8 mouse cellular contexts compared by ENCODE assay signal in genomic region chr3:20155476-20155875, GRCm38 (mm10). TPM values are rescaled to one million over a fixed set of nuclear protein-coding genes. Genes with fewer than 3 reads are reported as not detected.
DNase-seq lines count a peak whose midpoint lies in the region; ATAC-seq and TF ChIP-seq lines count a peak whose summit lies in the region.

No protein-coding gene starts in this region.

- H3K79me2 ChIP-seq in heart, adult 2 months (replicated peaks; ENCODE audit: control insufficient read depth, insufficient read depth, low read length) = peaks cover 4% of the 10 kb centered on the region

- no peak for TF ChIP-seq CTCF in heart, adult 2 months (IDR thresholded peaks at IDR 0.05)
- no peak for TF ChIP-seq CTCF in bone marrow macrophage, adult 2 months (IDR thresholded peaks at IDR 0.05; ENCODE audit: low read depth, low read length)

- TF ChIP-seq EP300 in heart, adult 2 months (IDR thresholded peaks at IDR 0.05; ENCODE audit: insufficient read depth, low read depth, low read length) = no peak

- peak overlapping the region; percentile 87 for H3K4me3 ChIP-seq in heart, embryonic 11.5 days (ENCODE audit: low read depth, low read length)
- no peak overlapping the region; the same call in 1 of the 2 replicates for H3K4me3 ChIP-seq in heart, adult 2 months
- H3K4me3 ChIP-seq in bone marrow macrophage, adult 2 months (ENCODE audit: insufficient read depth, low read length) = peak overlapping the region; percentile 69; the same call in 1 of the 2 replicates
- peak overlapping the region; percentile 59 for H3K4me3 ChIP-seq in hindbrain, embryonic 16.5 days (ENCODE audit: low read length)
- peak overlapping the region; percentile 84 for H3K4me3 ChIP-seq in midbrain, embryonic 10.5 days

- intact Hi-C loops in heart, adult 2 months (cut with DNase I) = loop anchor here (10.0 kb wide), 2 partner anchors 121 to 531 kb away; partner anchors contain the start of genes 1700064H15Rik and Hps3

- H3K4me2 ChIP-seq in heart, embryonic 11.5 days = peak overlapping the region; percentile 63
- H3K4me2 ChIP-seq in hindbrain, embryonic 16.5 days (ENCODE audit: low read length) = peak overlapping the region; percentile 93

- no peak overlapping the region for H3K27ac ChIP-seq in heart, embryonic 11.5 days (ENCODE audit: low read depth, low read length)
- no peak overlapping the region; the same call in 1 of the 2 replicates for H3K27ac ChIP-seq in heart, adult 2 months
- 0 out of 2 replicates have a peak overlapping the region, but pooled peaks have one; percentile 43 for H3K27ac ChIP-seq in bone marrow macrophage, adult 2 months (ENCODE audit: insufficient read depth, low read depth, low read length)
- no peak overlapping the region for H3K27ac ChIP-seq in hindbrain, embryonic 16.5 days (ENCODE audit: low read depth, low read length)
- no peak overlapping the region for H3K27ac ChIP-seq in midbrain, embryonic 10.5 days (replicated peaks)

- H3K4me1 ChIP-seq in heart, embryonic 11.5 days (ENCODE audit: control insufficient read depth, insufficient read depth, low read length) = no peaks in the 10 kb centered on the region; the same call in 1 of the 2 replicates
- H3K4me1 ChIP-seq in heart, adult 2 months (ENCODE audit: control insufficient read depth, insufficient read depth, low read length) = peaks cover 3% of the 10 kb centered on the region
- H3K4me1 ChIP-seq in bone marrow macrophage, adult 2 months (ENCODE audit: control insufficient read depth, insufficient read depth, low read length) = peaks cover 14% of the 10 kb centered on the region
- peaks cover 9% of the 10 kb centered on the region for H3K4me1 ChIP-seq in hindbrain, embryonic 16.5 days (ENCODE audit: control insufficient read depth, insufficient read depth, low read depth, low read length)
- peaks cover 15% of the 10 kb centered on the region; the same call in 1 of the 2 replicates for H3K4me1 ChIP-seq in midbrain, embryonic 10.5 days

- H3K36me3 ChIP-seq in heart, embryonic 11.5 days (ENCODE audit: control insufficient read depth, insufficient read depth, low read length) = 0 out of 2 replicates have a peak, but pooled peaks cover 4% of the 10 kb centered on the region
- peaks cover 4% of the 10 kb centered on the region for H3K36me3 ChIP-seq in heart, adult 2 months (ENCODE audit: control insufficient read depth, insufficient read depth, low read length)
- no peaks in the 10 kb centered on the region for H3K36me3 ChIP-seq in hindbrain, embryonic 16.5 days (ENCODE audit: control insufficient read depth, insufficient read depth, low read length)
- peaks cover under 1% of the 10 kb centered on the region; the same call in 1 of the 2 replicates for H3K36me3 ChIP-seq in midbrain, embryonic 10.5 days

- H3K9ac ChIP-seq in heart, embryonic 11.5 days (ENCODE audit: low read depth, low read length) = peak overlapping the region; percentile 97
- no peak overlapping the region for H3K9ac ChIP-seq in heart, adult 2 months (ENCODE audit: low read depth, low read length)
- no peak overlapping the region for H3K9ac ChIP-seq in hindbrain, embryonic 16.5 days (ENCODE audit: low read depth, low read length)

- DNase-seq in heart, adult 2 months = no peak
- DNase-seq in midbrain, embryonic 10.5 days (ENCODE audit: low spot score) = no peak
- no peak for DNase-seq in right cerebral cortex, postnatal 36 days (ENCODE audit: low spot score in 2 of 2)
- DNase-seq in cerebellum, adult 18-20 months = no peak

- ATAC-seq in heart, embryonic 11.5 days (replicated peaks; ENCODE audit: insufficient number of reproducible peaks, low FRiP score, low TSS enrichment) = no peak
- ATAC-seq in hindbrain, embryonic 16.5 days = no peak
- no peak for ATAC-seq in cerebellum, adult (ENCODE audit: insufficient number of reproducible peaks, low FRiP score, low TSS enrichment)

- no peaks in the 10 kb centered on the region for H3K27me3 ChIP-seq in heart, embryonic 11.5 days (ENCODE audit: control insufficient read depth, insufficient read depth, low read length)
- H3K27me3 ChIP-seq in heart, adult 2 months (ENCODE audit: control insufficient read depth, insufficient read depth, low read length) = no peaks in the 10 kb centered on the region
- H3K27me3 ChIP-seq in hindbrain, embryonic 16.5 days (replicated peaks; ENCODE audit: control insufficient read depth, insufficient read depth, low read length) = no peaks in the 10 kb centered on the region
- peaks cover 10% of the 10 kb centered on the region for H3K27me3 ChIP-seq in midbrain, embryonic 10.5 days (ENCODE audit: low read depth, poor library complexity, severe bottlenecking)

- TF ChIP-seq POLR2A in heart, adult 2 months (IDR thresholded peaks at IDR 0.05; ENCODE audit: insufficient read depth, low read depth, low read length) = no peak
- TF ChIP-seq POLR2A in bone marrow macrophage, adult 2 months (IDR thresholded peaks at IDR 0.05; ENCODE audit: borderline replicate concordance, low read depth, low read length) = no peak

- H3K9me3 ChIP-seq in heart, embryonic 11.5 days (replicated peaks; ENCODE audit: control insufficient read depth, low read length) = peaks cover 8% of the 10 kb centered on the region
- 0 out of 2 replicates have a peak, but pooled peaks cover 4% of the 10 kb centered on the region for H3K9me3 ChIP-seq in hindbrain, embryonic 16.5 days (ENCODE audit: control insufficient read depth, low read length)
- H3K9me3 ChIP-seq in midbrain, embryonic 10.5 days (replicated peaks) = peaks cover 10% of the 10 kb centered on the region; the same call in 1 of the 2 replicates

- 75% methylated on average over 6 of the region's 6 CpGs for WGBS in heart, embryonic 11.5 days (ENCODE audit: insufficient replicate concordance)
- WGBS in heart, adult 2 months = 78% methylated on average over 6 of the region's 6 CpGs
- 87% methylated on average over 6 of the region's 6 CpGs for WGBS in hindbrain, embryonic 16.5 days
- 84% methylated on average over 6 of the region's 6 CpGs for WGBS in midbrain, embryonic 10.5 days

RNA-seq across cellular contexts. Expression of gene Gyg, which starts 0.4 kb away (rescaled TPM):
- 797 and 836 TPM in 2 replicates for polyA plus RNA-seq in heart, embryonic 11.5 days (2014; fragmentation: Nextera tagmentation; extraction: Ambion mirVana)
- 100 to 1,000 TPM; 145 to 161 TPM for total RNA-seq in heart, adult 2 months (2021)
- 114 and 195 TPM in 2 replicates for polyA plus RNA-seq in heart, adult 2 months (2012; rRNA removed)
- 171 and 172 TPM in 2 replicates for polyA plus RNA-seq in bone marrow macrophage, adult 2 months (2012; ENCODE audit: insufficient read depth, insufficient read length, missing spikeins)
- polyA plus RNA-seq in hindbrain, embryonic 16.5 days (2015; fragmentation: Nextera tagmentation; extraction: Ambion mirVana) = 81.0 and 92.2 TPM in 2 replicates
- polyA plus RNA-seq in midbrain, embryonic 10.5 days (2016; fragmentation: Nextera tagmentation; extraction: Ambion mirVana) = 33.2 and 37.4 TPM in 2 replicates
